In genomic region chr11:75139122-75139963, GRCm38 (mm10) we compare ENCODE assay signal across 8 mouse cellular contexts. TPM values are rescaled to one million over a fixed set of nuclear protein-coding genes. Genes with fewer than 3 reads are reported as not detected.
DNase-seq lines count a peak whose midpoint lies in the region; ATAC-seq and TF ChIP-seq lines count a peak whose summit lies in the region.

No protein-coding gene starts in this region.

- no peak overlapping the region for H3K9ac ChIP-seq in lung, embryonic 16.5 days (ENCODE audit: low read length)

- no peaks in the 10 kb centered on the region for H3K27me3 ChIP-seq in kidney, adult 2 months (replicated peaks; ENCODE audit: control insufficient read depth, insufficient read depth, low read length)
- no peaks in the 10 kb centered on the region for H3K27me3 ChIP-seq in lung, embryonic 16.5 days (ENCODE audit: control insufficient read depth, insufficient read depth, low read depth, low read length)

- no peaks in the 10 kb centered on the region for H3K9me3 ChIP-seq in lung, embryonic 16.5 days (ENCODE audit: control insufficient read depth, low read length)

- H3K4me2 ChIP-seq in lung, embryonic 16.5 days (ENCODE audit: low read depth, low read length): no peak overlapping the region

- no peak overlapping the region for H3K4me3 ChIP-seq in kidney, adult 2 months (ENCODE audit: insufficient read depth, low read depth, low read length)
- H3K4me3 ChIP-seq in lung, embryonic 16.5 days (ENCODE audit: low read length): no peak overlapping the region

- peak overlapping the region; percentile 91 for H3K27ac ChIP-seq in kidney, adult 2 months (ENCODE audit: insufficient read depth, low read depth, low read length)
- H3K27ac ChIP-seq in lung, embryonic 16.5 days (ENCODE audit: low read length): peak overlapping the region; percentile 94

- peaks cover 51% of the 10 kb centered on the region for H3K4me1 ChIP-seq in kidney, adult 2 months (ENCODE audit: control insufficient read depth, insufficient read depth, low read length)
- H3K4me1 ChIP-seq in lung, embryonic 16.5 days (replicated peaks; ENCODE audit: control insufficient read depth, insufficient read depth, low read length): peaks cover 43% of the 10 kb centered on the region

- no peak for TF ChIP-seq CTCF in kidney, adult 2 months (conservative IDR thresholded peaks at IDR 0.05; ENCODE audit: insufficient read depth, insufficient read length, low read depth, low read length)

- intact Hi-C loops in left cerebral cortex, postnatal 14 days (cut with DNase I): no loop called here

- peak; percentile 33 for DNase-seq in R1 (ENCODE audit: low read depth, low spot score)
- DNase-seq in adrenal gland, postnatal 36 days: peak; percentile 49 to 70
- DNase-seq in heart, adult 9 months (ENCODE audit: low spot score in 2 of 2): peak; percentile 84 to 91
- peak; percentile 86 for DNase-seq in kidney, adult 2 months
- no peak for DNase-seq in thymus, postnatal 14 days
- DNase-seq in left cerebral cortex, postnatal 14 days (ENCODE audit: low spot score in 2 of 2): no peak

- 33% methylated on average over 11 of the region's 11 CpGs for WGBS in kidney, adult 2 months
- 19% methylated on average over 11 of the region's 11 CpGs for WGBS in lung, embryonic 16.5 days

- no peak for TF ChIP-seq POLR2A in kidney, adult 2 months (IDR thresholded peaks at IDR 0.05; ENCODE audit: low read depth, low read length)

- peaks cover 3% of the 10 kb centered on the region; the same call in 1 of the 2 replicates for H3K36me3 ChIP-seq in kidney, adult 2 months (ENCODE audit: control insufficient read depth, insufficient read depth, low read length)
- peaks cover 7% of the 10 kb centered on the region for H3K36me3 ChIP-seq in lung, embryonic 16.5 days (ENCODE audit: control insufficient read depth, insufficient read depth, low read length)

- peak; percentile 82 for ATAC-seq in lung, embryonic 16.5 days (ENCODE audit: low read depth)
- ATAC-seq in CD4-positive, CD25-positive, alpha-beta regulatory T cell, adult 4 months: no peak

RNA-seq across cellular contexts. Expression of gene Hic1, which starts 30.0 kb away (rescaled TPM):
- 1 to 10 TPM; 8.3 to 9.0 TPM for total RNA-seq in adrenal gland, postnatal 36 days (2021)
- polyA plus RNA-seq in kidney, adult 2 months (2012; rRNA removed): 8.6 and 12.6 TPM in 2 replicates
- 8.4 and 8.5 TPM in 2 replicates for polyA plus RNA-seq in lung, embryonic 16.5 days (2015; fragmentation: Nextera tagmentation; extraction: Ambion mirVana)
- total RNA-seq in left cerebral cortex, postnatal 14 days (2021): 1 to 10 TPM; 5.0 to 5.2 TPM
- under 1 TPM in 1 of 2 experiments, not detected in 1; 0.36 TPM for polyA plus RNA-seq in CD4-positive, CD25-positive, alpha-beta regulatory T cell, adult 4 months (2017; shearing (Covaris generic))

RNA-seq across cellular contexts. Expression of gene Ovca2, which starts 39.3 kb away (rescaled TPM):
- total RNA-seq in adrenal gland, postnatal 36 days (2021): 10 to 100 TPM; 20.7 to 22.4 TPM
- 18.6 and 33.7 TPM in 2 replicates for polyA plus RNA-seq in kidney, adult 2 months (2012; rRNA removed)
- 24.0 and 24.2 TPM in 2 replicates for polyA plus RNA-seq in lung, embryonic 16.5 days (2015; fragmentation: Nextera tagmentation; extraction: Ambion mirVana)
- 10 to 100 TPM; 10.0 to 10.2 TPM for total RNA-seq in left cerebral cortex, postnatal 14 days (2021)
- polyA plus RNA-seq in CD4-positive, CD25-positive, alpha-beta regulatory T cell, adult 4 months (2017; shearing (Covaris generic)): 10 to 100 TPM; 19.2 to 29.4 TPM

RNA-seq across cellular contexts. Expression of gene Dph1, which starts 51.7 kb away (rescaled TPM):
- total RNA-seq in adrenal gland, postnatal 36 days (2021): 10 to 100 TPM; 29.8 to 30.6 TPM
- polyA plus RNA-seq in kidney, adult 2 months (2012; rRNA removed): 40.2 and 46.7 TPM in 2 replicates
- 17.1 and 17.9 TPM in 2 replicates for polyA plus RNA-seq in lung, embryonic 16.5 days (2015; fragmentation: Nextera tagmentation; extraction: Ambion mirVana)
- total RNA-seq in left cerebral cortex, postnatal 14 days (2021): 10 to 100 TPM; 22.0 to 23.7 TPM
- polyA plus RNA-seq in CD4-positive, CD25-positive, alpha-beta regulatory T cell, adult 4 months (2017; shearing (Covaris generic)): 10 to 100 TPM; 11.0 to 20.6 TPM

RNA-seq across cellular contexts. Expression of gene Rtn4rl1, which starts 54.2 kb away (rescaled TPM):
- 10 to 100 TPM; 37.3 to 53.0 TPM for total RNA-seq in adrenal gland, postnatal 36 days (2021)
- polyA plus RNA-seq in kidney, adult 2 months (2012; rRNA removed): 11.3 and 12.7 TPM in 2 replicates
- 2.0 and 2.9 TPM in 2 replicates for polyA plus RNA-seq in lung, embryonic 16.5 days (2015; fragmentation: Nextera tagmentation; extraction: Ambion mirVana)
- 10 to 100 TPM; 59.5 to 65.9 TPM for total RNA-seq in left cerebral cortex, postnatal 14 days (2021)
- 1 to 10 TPM; 1.5 to 1.8 TPM for polyA plus RNA-seq in CD4-positive, CD25-positive, alpha-beta regulatory T cell, adult 4 months (2017; shearing (Covaris generic))

Comparison
In these comparisons a context has a peak if more than half of its experiments do, and no peak if none do; other contexts are left out.
1. DNase-seq: peak in R1 (single experiment), adrenal gland, postnatal 36 days (2 of 2), heart, adult 9 months (2 of 2) and kidney, adult 2 months (single experiment); none in thymus, postnatal 14 days (single experiment) and left cerebral cortex, postnatal 14 days (0 of 2).